Mouse (Mus musculus) embryonic facial prominence, embryonic 15.5 days (tissue): ENCODE results near the gene Card10. TPM values are rescaled to one million over a fixed set of nuclear protein-coding genes. Genes with fewer than 3 reads are reported as not detected.

Source experiments
- polyA plus RNA-seq: library from polyadenylated mRNA; unstranded; fragments of >200 nt; fragmentation: Nextera tagmentation; extraction: Ambion mirVana; gene quantifications from 2 replicates; pipeline ENCODE4 v1.2.1, GENCODE M21; 2015

Gene Card10
- polyA plus RNA-seq, 1 experiment from 2014 or later, result 4.3 TPM

Other genes starting within 250 kb of the Card10 start
- 34.6 and 37.1 TPM in 2 replicates for gene Rac2, start 230.3 kb downstream of the Card10 start, polyA plus RNA-seq
- gene Cyth4, start 206.0 kb downstream of the Card10 start, polyA plus RNA-seq, result 13.8 and 14.3 TPM in 2 replicates
- 0.09 and 0.21 TPM in 2 replicates for gene Elfn2, start 84.3 kb downstream of the Card10 start, polyA plus RNA-seq
- 21.3 and 22.8 TPM in 2 replicates for gene Mfng, start 29.6 kb downstream of the Card10 start, polyA plus RNA-seq
- gene Cdc42ep1, start 39.6 kb upstream of the Card10 start, polyA plus RNA-seq, result 41.5 and 43.8 TPM in 2 replicates
- gene Lgals2, start 52.5 kb upstream of the Card10 start, polyA plus RNA-seq, result 1.0 TPM in 2 replicates
- gene Gga1, start 74.1 kb upstream of the Card10 start, polyA plus RNA-seq, result 56.0 and 62.0 TPM in 2 replicates
- gene Gm49510, start 96.6 kb upstream of the Card10 start, polyA plus RNA-seq, result 0.71 and 0.85 TPM in 2 replicates
- 56.7 and 68.1 TPM in 2 replicates for gene Sh3bp1, start 96.7 kb upstream of the Card10 start, polyA plus RNA-seq
- gene Pdxp, start 110.9 kb upstream of the Card10 start, polyA plus RNA-seq, result 17.3 and 19.9 TPM in 2 replicates
- gene Lgals1, start 123.7 kb upstream of the Card10 start, polyA plus RNA-seq, result 2,635 and 2,725 TPM in 2 replicates
- 52.7 and 53.7 TPM in 2 replicates for gene Nol12, start 131.9 kb upstream of the Card10 start, polyA plus RNA-seq
- 54.6 and 61.4 TPM in 2 replicates for gene Triobp, start 144.7 kb upstream of the Card10 start, polyA plus RNA-seq
- 553 and 582 TPM in 2 replicates for gene H1f0, start 225.4 kb upstream of the Card10 start, polyA plus RNA-seq
- gene Galr3, start 238.8 kb upstream of the Card10 start, polyA plus RNA-seq, result 0.14 and 0.37 TPM in 2 replicates